Mouse (Mus musculus) CD8-positive naive resting alpha-beta T cell, adult 2 months (primary cell): Measurements from ENCODE around the gene Psmg3.

Experiments used
- DNase-seq, 2 experiments: peaks; one replicate each; pipeline ENCODE4 v3.0.0; 2022; ENCODE audit warnings: low read depth in 2 of 2, low spot score in 2 of 2

Psmg3 gene

GRCm38 (mm10) chr5:139826357-139827055, at the start of gene Psmg3, which contains the start of gene Gm26938:
TSS of gene Psmg3 (minus strand) at chr5:139826885.
TSS of gene Gm26938 (minus strand) at chr5:139826407.
- peak; percentile 83 to 86 for DNase-seq

- DNase-seq: no peak
These were observed 44.8 kb upstream of the Psmg3 start for GRCm38 (mm10) chr5:139871526-139871925.

GRCm38 (mm10) chr5:139870886-139871285, 44.2 kb upstream of the Psmg3 start:
- DNase-seq: no peak

- DNase-seq: no peak
These were observed 36.1 kb upstream of the Psmg3 start for GRCm38 (mm10) chr5:139862759-139863158.

- DNase-seq: no peak
These were observed 33.8 kb upstream of the Psmg3 start for GRCm38 (mm10) chr5:139860328-139861104.

GRCm38 (mm10) chr5:139849626-139850320, 23.1 kb upstream of the Psmg3 start:
- no peak for DNase-seq

- no peak for DNase-seq
These were observed 12.5 kb upstream of the Psmg3 start for GRCm38 (mm10) chr5:139839142-139839541.

- DNase-seq: peak; percentile 68 to 69
These were observed 11.8 kb upstream of the Psmg3 start for GRCm38 (mm10) chr5:139838476-139838892.

GRCm38 (mm10) chr5:139835706-139836105, 9.0 kb upstream of the Psmg3 start:
- no peak for DNase-seq

- no peak for DNase-seq
These were observed 5.4 kb upstream of the Psmg3 start for GRCm38 (mm10) chr5:139832125-139832524.

- no peak for DNase-seq
These were observed 4.0 kb upstream of the Psmg3 start for GRCm38 (mm10) chr5:139830734-139831133.

GRCm38 (mm10) chr5:139829384-139829783, 2.7 kb upstream of the Psmg3 start:
- no peak for DNase-seq

GRCm38 (mm10) chr5:139827593-139827992, 908 bp upstream of the Psmg3 start:
- peak in 1 of 2 experiments; percentile 37 for DNase-seq

GRCm38 (mm10) chr5:139825947-139826346, 738 bp downstream of the Psmg3 start:
- no peak for DNase-seq

GRCm38 (mm10) chr5:139824531-139824930, 2.2 kb downstream of the Psmg3 start:
- DNase-seq: no peak

- no peak for DNase-seq
These were observed 4.9 kb downstream of the Psmg3 start for GRCm38 (mm10) chr5:139821466-139822459.

GRCm38 (mm10) chr5:139819538-139820181, 7.0 kb downstream of the Psmg3 start, which contains the start of gene Tmem184a:
TSS of gene Tmem184a (minus strand) at chr5:139819917.
- DNase-seq: no peak

GRCm38 (mm10) chr5:139818801-139819200, 7.9 kb downstream of the Psmg3 start:
- DNase-seq: no peak

GRCm38 (mm10) chr5:139818056-139818455, 8.6 kb downstream of the Psmg3 start:
- DNase-seq: no peak

- DNase-seq: no peak
These were observed 9.4 kb downstream of the Psmg3 start for GRCm38 (mm10) chr5:139817292-139817691.
